Comparison of ENCODE assay signal across 8 mouse cellular contexts in the genomic region with DNA sequence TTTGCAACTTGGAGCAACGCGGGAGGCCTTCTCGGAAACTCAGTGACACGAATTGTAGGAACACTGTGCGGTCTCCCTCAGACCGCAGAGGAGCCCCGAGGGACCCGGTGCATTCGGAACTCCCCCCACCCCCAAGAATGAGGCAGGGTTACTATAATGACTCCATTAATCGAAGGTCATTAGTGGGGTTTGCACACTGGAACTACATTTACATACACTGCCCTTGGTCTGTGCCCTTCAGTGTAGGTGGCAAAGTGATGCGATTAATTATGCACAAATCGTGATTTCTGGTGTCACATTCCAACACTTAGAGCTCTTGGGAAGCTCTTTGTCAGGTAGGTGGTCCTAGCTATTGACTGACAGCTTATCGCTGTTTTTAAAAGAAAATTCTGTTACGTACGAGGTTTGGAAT. TPM values are rescaled to one million over a fixed set of nuclear protein-coding genes. Genes with fewer than 3 reads are reported as not detected.
A peak's percentile ranks its signal among the peaks of the same experiment; 100 is the strongest.
DNase-seq lines count a peak whose midpoint lies in the region; ATAC-seq and TF ChIP-seq lines count a peak whose summit lies in the region.

No protein-coding gene starts in this region.

- H3K27me3 ChIP-seq in heart, embryonic 13.5 days (replicated peaks) = no peaks in the 10 kb centered on the region
- peaks cover 10% of the 10 kb centered on the region for H3K27me3 ChIP-seq in hindbrain, embryonic 10.5 days (ENCODE audit: insufficient read depth, poor library complexity, severe bottlenecking)
- H3K27me3 ChIP-seq in liver, embryonic 11.5 days (replicated peaks; ENCODE audit: control insufficient read depth, insufficient read depth, low read length) = peaks cover 82% of the 10 kb centered on the region

- H3K4me2 ChIP-seq in heart, embryonic 13.5 days = peak overlapping the region; percentile 88
- peak overlapping the region; percentile 83 for H3K4me2 ChIP-seq in liver, embryonic 11.5 days

- H3K4me3 ChIP-seq in heart, embryonic 13.5 days = peak overlapping the region; percentile 86
- peak overlapping the region; percentile 84 for H3K4me3 ChIP-seq in bone marrow, adult 2 months (replicated peaks; ENCODE audit: control insufficient read depth, low read depth, low read length)
- peak overlapping the region; percentile 85 for H3K4me3 ChIP-seq in hindbrain, embryonic 10.5 days
- H3K4me3 ChIP-seq in liver, embryonic 11.5 days (ENCODE audit: low read depth, low read length) = peak overlapping the region; percentile 71

- peaks cover 11% of the 10 kb centered on the region for H3K36me3 ChIP-seq in heart, embryonic 13.5 days
- H3K36me3 ChIP-seq in hindbrain, embryonic 10.5 days = peaks cover 5% of the 10 kb centered on the region; the same call in 1 of the 2 replicates
- no peaks in the 10 kb centered on the region for H3K36me3 ChIP-seq in liver, embryonic 11.5 days (ENCODE audit: control insufficient read depth, insufficient read depth, low read length)

- no peak for TF ChIP-seq CTCF in bone marrow, adult 2 months (IDR thresholded peaks at IDR 0.05; ENCODE audit: control insufficient read depth, insufficient read depth, low read length)

- ATAC-seq in heart, embryonic 13.5 days (ENCODE audit: extremely low read depth, insufficient number of reproducible peaks, low FRiP score, low TSS enrichment) = no peak
- ATAC-seq in liver, embryonic 11.5 days (replicated peaks; ENCODE audit: low FRiP score) = no peak

- peaks cover 47% of the 10 kb centered on the region for H3K4me1 ChIP-seq in heart, embryonic 13.5 days
- peaks cover 1% of the 10 kb centered on the region; the same call in 1 of the 2 replicates for H3K4me1 ChIP-seq in bone marrow, adult 2 months (ENCODE audit: control insufficient read depth, insufficient read depth, low read length)
- peaks cover 70% of the 10 kb centered on the region for H3K4me1 ChIP-seq in hindbrain, embryonic 10.5 days (replicated peaks)
- H3K4me1 ChIP-seq in liver, embryonic 11.5 days (replicated peaks; ENCODE audit: control insufficient read depth, insufficient read depth, low read length) = peaks cover 7% of the 10 kb centered on the region

- H3K9me3 ChIP-seq in heart, embryonic 13.5 days = no peaks in the 10 kb centered on the region
- H3K9me3 ChIP-seq in hindbrain, embryonic 10.5 days = no peaks in the 10 kb centered on the region
- H3K9me3 ChIP-seq in liver, embryonic 11.5 days (ENCODE audit: control insufficient read depth, low read length) = no peaks in the 10 kb centered on the region

- no peak for DNase-seq in heart, adult 9 months (ENCODE audit: low spot score in 2 of 2)
- peak; percentile 62 for DNase-seq in hindbrain, embryonic 10.5 days (ENCODE audit: low spot score)
- no peak for DNase-seq in liver, embryonic 11.5 days (ENCODE audit: low spot score)
- DNase-seq in yolk sac, embryonic 10.5 days (ENCODE audit: low spot score) = peak; percentile 41
- DNase-seq in left cerebral cortex, postnatal 25 days (ENCODE audit: low spot score in 2 of 2) = no peak
- no peak for DNase-seq in testis, postnatal 14 days (ENCODE audit: low spot score)

- peak overlapping the region; percentile 98 for H3K27ac ChIP-seq in heart, embryonic 13.5 days (replicated peaks)
- peak overlapping the region; percentile 75 for H3K27ac ChIP-seq in bone marrow, adult 2 months (ENCODE audit: control insufficient read depth, insufficient read depth, low read depth, low read length, poor library complexity)
- H3K27ac ChIP-seq in hindbrain, embryonic 10.5 days = peak overlapping the region; percentile 98
- H3K27ac ChIP-seq in liver, embryonic 11.5 days (ENCODE audit: low read depth, low read length) = peak overlapping the region; percentile 91

- no peak for TF ChIP-seq POLR2A in bone marrow, adult 2 months (IDR thresholded peaks at IDR 0.05; ENCODE audit: borderline replicate concordance, control insufficient read depth, low read depth, low read length)

- under 1% methylated on average over 15 of the region's 15 CpGs for WGBS in heart, embryonic 13.5 days
- WGBS in bone marrow, adult 2 months = 3% methylated on average over 15 of the region's 15 CpGs
- WGBS in hindbrain, embryonic 10.5 days = under 1% methylated on average over 15 of the region's 15 CpGs
- WGBS in liver, embryonic 11.5 days = 1% methylated on average over 15 of the region's 15 CpGs

- intact Hi-C loops in left cerebral cortex, postnatal 25 days (cut with DNase I) = loop anchor here (5.0 to 10.0 kb wide), 6 partner anchors 69 to 996 kb away; no protein-coding TSS in a partner anchor

- H3K9ac ChIP-seq in heart, embryonic 13.5 days = peak overlapping the region; percentile 86
- peak overlapping the region; percentile 63 for H3K9ac ChIP-seq in liver, embryonic 11.5 days (ENCODE audit: low read depth, low read length)

RNA-seq across cellular contexts. Expression of a gene that starts 0.3 kb away (rescaled TPM):
- polyA plus RNA-seq in heart, embryonic 13.5 days (2015; fragmentation: Nextera tagmentation; extraction: Ambion mirVana) = 255 and 280 TPM in 2 replicates
- 23.2 and 39.6 TPM in 2 replicates for polyA plus RNA-seq in bone marrow, adult 2 months (2011; ENCODE audit: insufficient read depth, insufficient read length, low replicate concordance, missing spikeins)
- polyA plus RNA-seq in hindbrain, embryonic 10.5 days (2016; fragmentation: Nextera tagmentation; extraction: Ambion mirVana) = 360 and 369 TPM in 2 replicates
- 227 and 228 TPM in 2 replicates for polyA plus RNA-seq in liver, embryonic 11.5 days (2014; fragmentation: Nextera tagmentation; extraction: Ambion mirVana)
- total RNA-seq in left cerebral cortex, postnatal 25 days (2021) = 100 to 1,000 TPM; 148 to 163 TPM

Comparison
In these comparisons a context has a peak if more than half of its experiments do, and no peak if none do; other contexts are left out.
1. DNase-seq: peak in hindbrain, embryonic 10.5 days (single experiment) and yolk sac, embryonic 10.5 days (single experiment); none in heart, adult 9 months (0 of 2), liver, embryonic 11.5 days (single experiment), left cerebral cortex, postnatal 25 days (0 of 2) and testis, postnatal 14 days (single experiment).
2. Peak in every context shown above with its lines, with median percentiles within 50 percentile points of each other: H3K27ac ChIP-seq and H3K4me3 ChIP-seq.